Mouse (Mus musculus): ENCODE data around the gene Gm5565. TPM values are rescaled to one million over a fixed set of nuclear protein-coding genes. Genes with fewer than 3 reads are reported as not detected.
"Not testable (repeated sequence)": the region's sequence is repeated elsewhere in the genome, so short reads cannot be mapped to it uniquely, and the experiment has no call there.

Gene Gm5565
- total and polyA plus RNA-seq, 3 experiments, result not detected

DNA sequence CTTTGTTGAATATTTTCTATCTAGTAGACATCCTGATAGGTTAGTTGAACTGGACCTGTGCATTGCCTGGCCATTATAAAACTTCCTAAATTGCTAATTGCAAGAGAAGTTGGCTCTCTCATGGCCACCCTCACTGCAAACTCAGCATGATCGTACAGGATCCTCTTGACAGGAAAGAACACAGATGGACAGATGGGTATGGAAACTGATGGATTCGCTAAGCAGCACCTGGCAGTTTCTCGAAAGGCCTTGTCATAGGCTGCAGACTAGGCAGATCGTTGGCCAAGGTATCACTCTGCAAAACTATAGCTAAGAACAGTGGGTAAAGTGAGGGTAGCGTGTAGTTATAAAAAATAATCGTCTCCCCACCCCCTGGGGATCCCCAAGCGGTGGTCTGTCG lies 33.0 kb upstream of the Gm5565 start:
- no peaks in the 10 kb centered on the region for H3K27me3 ChIP-seq (ENCODE audit: control insufficient read depth, insufficient read depth, low read length)
- no peak overlapping the region for H3K4me3 ChIP-seq
- no peaks in the 10 kb centered on the region for H3K36me3 ChIP-seq (ENCODE audit: control insufficient read depth, insufficient read depth, low read length)
- intact Hi-C loops (cut with DNase I), result no loop called here
- H3K4me1 ChIP-seq (ENCODE audit: control insufficient read depth, insufficient read depth, low read length), result no peaks in the 10 kb centered on the region
- DNase-seq, result no peak
- no peaks in the 10 kb centered on the region for H3K79me2 ChIP-seq (replicated peaks; ENCODE audit: control insufficient read depth, insufficient read depth, low read length)
- H3K9ac ChIP-seq (ENCODE audit: low read depth, low read length), result no peak overlapping the region
- TF ChIP-seq CTCF (IDR thresholded peaks at IDR 0.05), result no peak
- no peak for TF ChIP-seq POLR2A (IDR thresholded peaks at IDR 0.05; ENCODE audit: insufficient read depth, low read depth, low read length)
- no peak for TF ChIP-seq EP300 (IDR thresholded peaks at IDR 0.05; ENCODE audit: insufficient read depth, low read depth, low read length)
- WGBS, result 81% methylated on average over 8 of the region's 8 CpGs
- H3K27ac ChIP-seq, result no peak overlapping the region

DNA sequence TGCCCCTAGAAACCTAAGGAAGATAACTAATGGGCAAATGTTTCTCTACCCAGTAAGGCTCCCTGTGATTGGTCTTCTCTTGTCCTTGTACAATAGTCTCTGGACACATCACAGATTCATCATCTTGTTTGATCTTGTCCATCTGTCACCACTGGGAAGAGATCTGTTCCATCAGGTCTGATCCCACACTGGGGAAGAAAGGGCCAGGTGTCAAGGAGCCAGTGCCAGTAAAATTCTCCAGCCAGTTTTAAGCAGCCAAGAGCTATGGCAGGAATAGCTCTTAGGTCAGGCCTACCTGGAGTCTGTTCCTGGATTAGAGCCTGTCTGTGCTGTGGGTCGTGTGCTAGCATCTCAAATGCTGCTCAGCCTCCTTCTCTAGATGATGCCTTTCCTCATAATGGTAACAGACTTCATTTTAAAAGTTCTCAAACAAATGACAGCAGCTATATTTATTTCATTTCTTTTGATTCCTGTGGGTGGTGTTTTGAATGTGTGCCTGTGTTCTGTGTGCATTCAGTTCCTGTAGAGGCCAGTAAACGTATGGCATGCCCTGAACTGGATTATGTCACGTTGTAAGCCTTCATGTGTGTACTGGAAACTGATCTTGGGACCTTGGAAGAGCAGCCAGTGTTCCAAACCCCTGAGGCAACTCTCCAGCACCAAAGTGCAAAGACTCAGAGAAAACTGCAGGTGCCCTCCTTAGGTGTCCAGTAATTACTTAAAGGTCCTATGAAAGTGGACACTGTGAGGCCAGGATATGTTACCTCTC lies 30.3 kb upstream of the Gm5565 start:
- Histone ChIP-seq H3K36me3 (ENCODE audit: control insufficient read depth, insufficient read depth, low read length) (no peaks in the 10 kb centered on the region), H3K4me1 (ENCODE audit: control insufficient read depth, insufficient read depth, low read length) (no peaks in the 10 kb centered on the region), H3K27ac (no peak overlapping the region), H3K79me2 (replicated peaks; ENCODE audit: control insufficient read depth, insufficient read depth, low read length) (no peaks in the 10 kb centered on the region), H3K27me3 (ENCODE audit: control insufficient read depth, insufficient read depth, low read length) (no peaks in the 10 kb centered on the region), H3K9ac (ENCODE audit: low read depth, low read length) (no peak overlapping the region), H3K4me3 (no peak overlapping the region)
- intact Hi-C loops (cut with DNase I), result no loop called here
- 42% methylated on average over 3 of the region's 3 CpGs for WGBS
- no peak for DNase-seq
- TF ChIP-seq CTCF (IDR thresholded peaks at IDR 0.05), result no peak
- no peak for TF ChIP-seq EP300 (IDR thresholded peaks at IDR 0.05; ENCODE audit: insufficient read depth, low read depth, low read length)
- no peak for TF ChIP-seq POLR2A (IDR thresholded peaks at IDR 0.05; ENCODE audit: insufficient read depth, low read depth, low read length)

DNA sequence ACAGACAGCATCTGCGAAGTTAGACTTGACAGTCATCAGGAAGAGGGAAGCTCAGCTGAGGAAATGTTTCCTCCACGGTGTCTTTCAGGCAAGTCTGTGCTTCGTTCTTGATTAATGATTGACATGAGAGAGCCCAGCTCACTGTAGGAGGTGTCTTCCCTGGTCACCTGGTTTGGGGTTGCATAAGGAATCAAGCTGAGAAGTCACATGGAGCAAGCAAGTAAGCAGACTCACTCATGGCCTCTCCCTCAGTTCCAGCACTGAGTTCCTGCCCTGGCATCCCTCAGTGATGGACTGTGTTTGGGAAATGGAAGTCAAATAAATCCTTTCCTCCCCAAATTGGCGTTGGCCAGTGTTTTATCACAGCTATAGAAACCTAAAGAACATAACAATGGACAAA lies 29.8 kb upstream of the Gm5565 start:
- Histone ChIP-seq H3K27ac (no peak overlapping the region), H3K36me3 (ENCODE audit: control insufficient read depth, insufficient read depth, low read length) (no peaks in the 10 kb centered on the region), H3K4me1 (ENCODE audit: control insufficient read depth, insufficient read depth, low read length) (no peaks in the 10 kb centered on the region), H3K4me3 (no peak overlapping the region), H3K27me3 (ENCODE audit: control insufficient read depth, insufficient read depth, low read length) (no peaks in the 10 kb centered on the region), H3K79me2 (replicated peaks; ENCODE audit: control insufficient read depth, insufficient read depth, low read length) (no peaks in the 10 kb centered on the region), H3K9ac (ENCODE audit: low read depth, low read length) (no peak overlapping the region)
- intact Hi-C loops (cut with DNase I), result no loop called here
- TF ChIP-seq EP300 (IDR thresholded peaks at IDR 0.05; ENCODE audit: insufficient read depth, low read depth, low read length) (no peak), CTCF (IDR thresholded peaks at IDR 0.05) (no peak), POLR2A (IDR thresholded peaks at IDR 0.05; ENCODE audit: insufficient read depth, low read depth, low read length) (no peak)
- DNase-seq, result no peak
- WGBS, result 61% methylated on average over 4 of the region's 4 CpGs

DNA sequence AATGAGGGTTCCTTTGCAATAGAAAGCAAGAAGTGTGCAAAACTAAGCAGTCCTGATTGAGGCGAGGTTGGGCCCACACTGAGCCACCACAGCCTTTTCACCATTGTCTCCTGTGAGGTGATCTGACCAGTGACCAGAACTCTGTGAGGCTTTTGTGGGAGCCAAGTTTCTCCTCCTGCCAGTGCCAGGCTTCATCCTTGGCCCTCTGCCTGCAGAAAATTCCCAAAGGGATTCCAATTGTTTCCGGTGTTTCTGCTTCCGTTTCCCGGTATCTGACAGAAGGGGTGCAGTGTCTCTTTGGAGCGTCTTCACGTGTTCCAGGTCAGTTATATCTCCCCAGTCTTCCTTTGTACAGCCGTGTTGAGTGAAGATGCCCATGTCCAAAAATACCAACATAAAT lies 28.4 kb upstream of the Gm5565 start:
- no peak overlapping the region for H3K4me3 ChIP-seq
- H3K36me3 ChIP-seq (ENCODE audit: control insufficient read depth, insufficient read depth, low read length), result no peaks in the 10 kb centered on the region
- no peak overlapping the region for H3K27ac ChIP-seq
- H3K27me3 ChIP-seq (ENCODE audit: control insufficient read depth, insufficient read depth, low read length), result no peaks in the 10 kb centered on the region
- H3K79me2 ChIP-seq (replicated peaks; ENCODE audit: control insufficient read depth, insufficient read depth, low read length), result no peaks in the 10 kb centered on the region
- intact Hi-C loops (cut with DNase I), result loop anchor here (10.0 kb wide), 1 partner anchor 146 kb away; no protein-coding TSS in a partner anchor
- no peak for DNase-seq
- no peak overlapping the region for H3K9ac ChIP-seq (ENCODE audit: low read depth, low read length)
- no peaks in the 10 kb centered on the region for H3K4me1 ChIP-seq (ENCODE audit: control insufficient read depth, insufficient read depth, low read length)
- 48% methylated on average over 7 of the region's 7 CpGs for WGBS
- no peak for TF ChIP-seq EP300 (IDR thresholded peaks at IDR 0.05; ENCODE audit: insufficient read depth, low read depth, low read length)
- no peak for TF ChIP-seq POLR2A (IDR thresholded peaks at IDR 0.05; ENCODE audit: insufficient read depth, low read depth, low read length)

DNA sequence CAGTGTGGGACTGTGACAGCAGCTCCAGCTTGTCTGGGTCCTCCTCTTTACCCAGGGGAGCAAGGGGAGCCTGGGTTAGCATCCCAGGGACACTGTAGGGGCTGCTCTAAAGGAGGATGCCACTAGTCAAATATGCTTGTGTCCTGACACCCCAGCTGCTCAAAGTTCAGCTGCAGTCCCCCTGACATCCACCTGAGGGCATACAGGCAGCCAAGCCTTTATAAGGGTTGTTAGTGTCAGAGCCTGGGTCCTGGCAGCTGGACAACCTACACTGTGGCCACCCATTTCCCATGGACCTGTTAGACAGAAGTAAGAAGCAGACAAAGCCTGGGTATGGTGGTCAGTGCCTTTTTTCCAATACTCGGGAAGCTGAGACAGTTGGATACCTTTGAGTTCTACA lies 27.8 kb upstream of the Gm5565 start:
- intact Hi-C loops (cut with DNase I), result loop anchor here (10.0 kb wide), 1 partner anchor 147 kb away; no protein-coding TSS in a partner anchor
- 89% methylated on average over 1 of the region's 1 CpGs for WGBS

DNA sequence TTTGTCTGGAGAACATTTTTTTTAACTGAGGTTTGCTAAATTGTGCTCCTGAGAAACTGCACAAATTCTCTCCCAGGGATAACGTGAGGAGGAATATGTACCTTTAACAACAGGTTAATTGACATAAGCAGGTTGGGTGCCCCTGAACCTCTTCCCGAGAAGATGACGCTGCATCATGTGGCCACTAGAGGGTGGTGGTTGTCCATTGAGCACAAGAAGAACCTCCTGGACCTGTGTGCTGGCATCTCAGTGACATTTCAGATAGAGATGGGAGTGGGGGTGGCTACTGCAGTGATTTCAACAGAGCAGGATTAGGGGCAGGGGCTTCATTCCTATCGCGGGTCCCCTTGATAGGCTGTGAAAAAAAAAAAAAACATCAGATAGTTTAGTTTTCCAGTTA lies 27.1 kb upstream of the Gm5565 start:
- WGBS, result 19% methylated on average over 5 of the region's 5 CpGs
- TF ChIP-seq EP300 (IDR thresholded peaks at IDR 0.05; ENCODE audit: insufficient read depth, low read depth, low read length) (0 out of 2 replicates have a peak, but pooled peaks have one; percentile 39), CTCF (IDR thresholded peaks at IDR 0.05) (peak; percentile 75)
- not testable (repeated sequence) for H3K4me3 ChIP-seq; H3K79me2 ChIP-seq (replicated peaks; ENCODE audit: control insufficient read depth, insufficient read depth, low read length); H3K4me1 ChIP-seq (ENCODE audit: control insufficient read depth, insufficient read depth, low read length); H3K27me3 ChIP-seq (ENCODE audit: control insufficient read depth, insufficient read depth, low read length); H3K36me3 ChIP-seq (ENCODE audit: control insufficient read depth, insufficient read depth, low read length); H3K27ac ChIP-seq; H3K9ac ChIP-seq (ENCODE audit: low read depth, low read length)
- DNase-seq, result peak; percentile 49 to 62
- intact Hi-C loops (cut with DNase I), result loop anchor here (1.0 to 10.0 kb wide), 2 partner anchors 116 to 147 kb away; no protein-coding TSS in a partner anchor

More for the DNA sequence above, 27.8 kb upstream of the Gm5565 start:
- no peaks in the 10 kb centered on the region for H3K79me2 ChIP-seq (replicated peaks; ENCODE audit: control insufficient read depth, insufficient read depth, low read length)
- no peak for DNase-seq
- TF ChIP-seq CTCF (IDR thresholded peaks at IDR 0.05) (no peak), POLR2A (IDR thresholded peaks at IDR 0.05; ENCODE audit: insufficient read depth, low read depth, low read length) (no peak), EP300 (IDR thresholded peaks at IDR 0.05; ENCODE audit: insufficient read depth, low read depth, low read length) (no peak)
- no peak overlapping the region for H3K9ac ChIP-seq (ENCODE audit: low read depth, low read length)
- no peak overlapping the region for H3K27ac ChIP-seq
- no peaks in the 10 kb centered on the region for H3K27me3 ChIP-seq (ENCODE audit: control insufficient read depth, insufficient read depth, low read length)
- H3K4me3 ChIP-seq, result no peak overlapping the region
- no peaks in the 10 kb centered on the region for H3K36me3 ChIP-seq (ENCODE audit: control insufficient read depth, insufficient read depth, low read length)
- H3K4me1 ChIP-seq (ENCODE audit: control insufficient read depth, insufficient read depth, low read length), result no peaks in the 10 kb centered on the region

DNA sequence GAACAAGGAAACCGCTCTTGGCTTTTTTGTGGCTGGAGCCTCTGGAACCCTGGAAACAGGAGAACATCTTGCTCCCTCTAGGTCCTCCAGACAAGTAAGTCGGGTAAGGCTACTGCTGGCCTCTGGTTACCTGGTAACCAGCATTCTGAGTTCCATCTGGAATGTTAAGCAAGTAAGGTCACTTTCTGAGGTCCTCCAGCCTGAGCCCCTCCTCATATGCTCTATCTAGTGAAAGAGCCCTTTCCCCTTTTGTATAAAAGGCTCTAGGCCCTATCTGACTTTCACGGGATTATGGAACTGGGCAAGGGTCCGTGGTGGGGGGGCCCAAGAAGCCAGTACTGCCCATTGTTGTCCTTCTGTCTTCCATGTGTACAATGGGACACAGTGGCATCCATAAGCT lies 24.9 kb upstream of the Gm5565 start, which contains the start of gene 1700001J03Rik:
Gene 1700001J03Rik, minus strand, starts transcription at position 101 of the 400 bp plus-strand sequence.
- DNase-seq; H3K27ac ChIP-seq; H3K79me2 ChIP-seq (replicated peaks; ENCODE audit: control insufficient read depth, insufficient read depth, low read length); H3K27me3 ChIP-seq (ENCODE audit: control insufficient read depth, insufficient read depth, low read length); H3K4me1 ChIP-seq (ENCODE audit: control insufficient read depth, insufficient read depth, low read length); H3K4me3 ChIP-seq; H3K9ac ChIP-seq (ENCODE audit: low read depth, low read length); H3K36me3 ChIP-seq (ENCODE audit: control insufficient read depth, insufficient read depth, low read length): not testable (repeated sequence)
- WGBS, result 70% methylated on average over 4 of the region's 4 CpGs
- intact Hi-C loops (cut with DNase I), result loop anchor here (10.0 kb wide), 1 partner anchor 150 kb away; no protein-coding TSS in a partner anchor
